Mouse (Mus musculus) neutrophil, adult 65 days (primary cell): Measurements from ENCODE around the gene Pcmt1. TPM values are rescaled to one million over a fixed set of nuclear protein-coding genes. Genes with fewer than 3 reads are reported as not detected.

Source experiments
- total RNA-seq: library from RNA; stranded (reverse); gene quantifications from 2 replicates; pipeline ENCODE4 v1.2.4, GENCODE M21; 2023

Pcmt1 gene
- total RNA-seq = 60.4 and 74.7 TPM in 2 replicates

DNA sequence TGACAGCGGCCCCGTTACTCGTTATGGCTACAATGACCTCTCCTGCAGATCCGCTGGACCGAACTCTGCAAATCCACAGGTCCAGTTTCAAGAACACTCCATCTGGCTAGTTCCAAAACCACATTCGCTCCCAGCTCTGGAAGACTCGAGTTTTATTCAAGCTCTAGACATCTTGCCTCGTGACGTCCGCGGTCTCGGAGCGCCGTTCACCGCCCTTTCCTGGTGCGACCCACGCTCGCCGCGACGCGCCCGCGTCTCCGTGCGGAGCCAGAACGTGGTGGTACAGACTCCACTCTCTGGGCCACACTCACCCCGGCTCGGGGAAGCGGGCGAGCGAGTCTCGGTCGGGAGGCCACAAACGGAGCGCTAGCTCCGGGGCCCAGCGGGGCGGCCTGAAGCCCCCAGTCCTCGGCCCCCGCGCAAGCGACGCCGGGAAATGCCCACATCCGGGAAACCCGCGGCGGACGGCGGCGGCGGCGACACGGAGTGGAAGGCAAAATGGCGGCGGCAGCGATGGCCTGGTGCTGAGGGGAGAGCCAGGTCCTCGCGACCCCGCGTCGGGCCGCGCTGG lies at the start of gene Pcmt1, which contains the start of gene Lats1:
Gene Pcmt1, minus strand, starts transcription at position 406 of the 571 bp plus-strand sequence.
Gene Lats1, plus strand, starts transcription at position 484 of the 571 bp plus-strand sequence.

GRCm38 (mm10) chr10:7725751-7726500 lies 45.0 kb upstream of the Pcmt1 start, which contains the start of gene Katna1:
Gene Katna1, plus strand, starts transcription at chr10:7726000.

DNA sequence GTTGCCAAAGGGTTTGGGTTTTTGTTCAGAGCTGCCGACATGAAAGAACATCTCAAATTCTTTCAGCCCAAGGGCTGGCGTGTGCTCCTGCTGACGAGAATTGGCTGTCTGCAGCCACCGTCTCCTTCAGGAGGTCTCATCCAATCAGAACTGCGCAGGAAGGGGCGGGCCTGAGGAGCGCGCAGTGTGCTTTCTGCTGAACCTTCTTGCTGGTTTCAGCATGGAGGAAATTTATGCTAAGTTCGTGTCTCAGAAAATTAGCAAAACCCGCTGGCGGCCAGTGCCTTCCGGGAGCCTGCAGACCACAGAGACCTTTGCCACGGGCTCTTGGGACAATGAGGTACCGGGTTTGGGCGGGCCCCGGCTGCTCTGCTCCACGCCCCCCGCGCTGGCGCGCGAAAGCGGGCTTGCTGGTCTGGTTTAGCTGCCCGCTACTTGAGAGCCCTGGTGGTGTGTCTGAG lies 13.6 kb downstream of the Pcmt1 start, which contains the start of gene Nup43:
Gene Nup43, plus strand, starts transcription at position 162 of the 461 bp plus-strand sequence.

DNA sequence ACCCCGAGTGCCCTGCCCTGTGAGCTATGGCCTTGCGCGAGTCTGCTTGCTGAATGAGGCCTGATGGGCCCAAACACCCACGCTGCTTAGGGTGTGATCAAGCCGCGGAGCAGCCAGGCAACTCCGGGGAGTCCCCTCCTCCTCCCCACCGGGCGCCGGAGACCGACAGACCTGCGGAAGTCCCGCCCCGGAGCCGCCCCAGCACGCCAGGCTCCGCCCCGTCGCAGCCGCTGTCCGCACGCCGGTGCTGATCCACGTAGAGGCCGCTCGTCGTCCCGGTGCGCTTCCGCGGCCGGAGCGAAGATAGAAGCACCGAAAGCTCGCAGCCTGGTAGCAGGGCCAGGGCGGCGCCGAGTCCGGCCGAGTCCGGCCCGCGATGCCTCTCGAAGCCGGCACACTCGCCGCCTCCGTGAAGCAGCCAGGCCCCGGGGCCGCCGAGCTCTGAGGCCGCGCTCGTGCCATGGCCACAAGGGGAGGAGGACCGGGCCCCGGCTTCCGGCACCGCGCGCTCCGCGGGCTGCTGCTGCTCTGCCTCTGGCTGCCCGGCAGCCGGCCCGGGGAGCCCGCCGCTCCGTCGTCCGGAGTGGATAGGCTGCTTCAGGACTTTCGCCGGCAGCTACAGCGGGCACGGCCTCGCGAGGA lies 91.2 kb downstream of the Pcmt1 start, which contains the start of gene Lrp11:
Gene Lrp11, plus strand, starts transcription at position 209 of the 642 bp plus-strand sequence.

Other genes with a start within 250 kb of the Pcmt1 start
- 20.5 and 32.6 TPM in 2 replicates for gene Ulbp1, start 207.5 kb downstream of the Pcmt1 start, total RNA-seq
- gene Lrp11, start 91.3 kb downstream of the Pcmt1 start, total RNA-seq = 0.25 and 0.32 TPM in 2 replicates
- 4.2 and 4.3 TPM in 2 replicates for gene Nup43, start 13.6 kb downstream of the Pcmt1 start, total RNA-seq
- gene Lats1, start 78 bp upstream of the Pcmt1 start, total RNA-seq = 25.4 and 39.1 TPM in 2 replicates
- 48.0 and 53.2 TPM in 2 replicates for gene Katna1, start 44.9 kb upstream of the Pcmt1 start, total RNA-seq
- gene Ginm1, start 111.7 kb upstream of the Pcmt1 start, total RNA-seq = 25.7 and 41.6 TPM in 2 replicates
- 42.5 and 61.4 TPM in 2 replicates for gene Ppil4, start 111.8 kb upstream of the Pcmt1 start, total RNA-seq
- 1.7 and 2.3 TPM in 2 replicates for gene Zc3h12d, start 151.3 kb upstream of the Pcmt1 start, total RNA-seq